Mouse (Mus musculus): Measurements from ENCODE around the gene Kif13a. TPM values are rescaled to one million over a fixed set of nuclear protein-coding genes. Genes with fewer than 3 reads are reported as not detected.

The Kif13a gene
- polyA plus RNA-seq, 1 experiment from 2014 or later: 8.0 TPM

DNA sequence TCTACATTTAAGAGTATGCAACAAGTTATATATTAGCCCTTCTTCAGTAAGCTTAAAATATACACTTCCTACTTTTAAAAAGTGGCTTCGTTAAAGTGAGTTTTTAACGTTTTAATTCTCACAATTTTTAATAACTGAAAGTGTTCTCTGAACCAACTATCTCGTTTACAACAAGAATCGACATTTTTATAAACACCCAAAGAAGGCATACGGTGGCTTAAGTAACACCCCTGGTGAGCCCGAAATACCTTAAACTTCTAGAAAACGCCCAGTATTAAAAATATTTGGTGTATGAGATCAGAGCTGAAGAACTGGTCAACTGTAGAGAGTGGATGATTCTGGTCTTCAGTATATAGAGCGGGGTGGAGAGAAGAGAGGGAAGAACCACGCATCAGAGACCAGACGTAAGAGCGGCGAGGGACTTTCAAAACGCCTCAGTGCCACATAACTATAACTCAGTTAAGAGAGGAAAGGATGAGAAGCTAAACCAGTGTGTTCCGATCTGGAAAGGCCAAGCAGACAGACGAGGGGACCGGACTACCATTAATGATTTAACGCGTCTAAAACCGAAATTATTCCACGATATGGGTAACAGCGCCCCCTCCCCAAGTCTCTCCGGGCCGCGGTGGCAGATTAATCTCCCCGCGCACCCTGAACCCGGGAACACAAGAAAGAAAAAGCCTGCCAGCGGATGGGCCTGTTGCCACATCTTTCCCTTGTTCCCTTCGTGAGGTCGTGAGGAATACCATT is 203.2 kb downstream of the Kif13a start:
- Histone ChIP-seq H3K4me1 (peaks cover 26% of the 10 kb centered on the region), H3K9me3 (no peaks in the 10 kb centered on the region), H3K27ac (peak overlapping the region; percentile 97), H3K27me3 (ENCODE audit: poor library complexity, severe bottlenecking) (no peaks in the 10 kb centered on the region), H3K4me3 (peak overlapping the region; percentile 99), H3K36me3 (replicated peaks) (no peaks in the 10 kb centered on the region)
- 1% methylated on average over 30 of the region's 30 CpGs for WGBS
- peak; percentile 33 for DNase-seq (ENCODE audit: extremely low spot score, low spot score)

DNA sequence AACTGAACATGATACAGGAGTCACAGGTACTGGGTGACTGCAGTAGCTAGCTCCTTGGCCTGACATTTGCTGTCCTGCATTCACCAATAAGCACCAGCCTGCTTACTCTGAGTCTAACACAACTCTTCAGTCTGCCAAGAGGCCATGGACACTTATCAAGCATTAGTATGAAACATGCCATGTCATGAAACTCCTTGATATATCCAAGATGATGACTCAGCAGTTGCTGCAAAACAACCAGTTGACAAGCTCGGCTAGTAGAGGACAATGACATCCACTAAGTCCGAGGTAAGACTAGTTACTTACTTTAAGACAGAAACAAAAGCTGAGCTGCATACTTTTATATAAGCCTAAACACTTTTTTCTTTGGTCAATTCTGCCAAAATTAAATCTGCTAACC is 204.4 kb downstream of the Kif13a start:
- H3K27ac ChIP-seq: no peak overlapping the region
- peak overlapping the region; percentile 99 for H3K4me3 ChIP-seq
- H3K4me1 ChIP-seq: peaks cover 26% of the 10 kb centered on the region
- 40% methylated on average over 2 of the region's 2 CpGs for WGBS
- H3K36me3 ChIP-seq (replicated peaks): no peaks in the 10 kb centered on the region
- no peak for DNase-seq (ENCODE audit: extremely low spot score, low spot score)
- H3K9me3 ChIP-seq: no peaks in the 10 kb centered on the region
- H3K27me3 ChIP-seq (ENCODE audit: poor library complexity, severe bottlenecking): no peaks in the 10 kb centered on the region

DNA sequence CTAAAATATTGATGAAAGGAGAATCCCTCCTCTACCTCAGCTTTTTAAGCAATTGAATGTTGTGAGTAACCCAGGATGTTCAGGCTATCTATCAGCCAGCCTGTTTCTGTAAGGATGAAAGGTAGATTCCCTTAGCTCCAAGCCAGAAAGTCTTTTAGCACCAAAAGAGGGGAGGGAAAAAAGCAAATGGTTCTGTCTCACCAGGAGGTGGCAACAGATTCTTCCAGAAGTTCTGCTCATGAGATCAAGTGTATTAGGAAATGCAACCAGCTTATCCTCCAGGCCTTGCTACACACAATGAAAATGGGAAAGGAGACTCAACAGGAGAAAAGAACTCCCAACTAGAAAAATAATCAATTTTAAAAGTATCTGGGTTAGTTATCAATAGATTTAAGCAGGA is 205.3 kb downstream of the Kif13a start:
- H3K27me3 ChIP-seq (ENCODE audit: poor library complexity, severe bottlenecking): no peaks in the 10 kb centered on the region

DNA sequence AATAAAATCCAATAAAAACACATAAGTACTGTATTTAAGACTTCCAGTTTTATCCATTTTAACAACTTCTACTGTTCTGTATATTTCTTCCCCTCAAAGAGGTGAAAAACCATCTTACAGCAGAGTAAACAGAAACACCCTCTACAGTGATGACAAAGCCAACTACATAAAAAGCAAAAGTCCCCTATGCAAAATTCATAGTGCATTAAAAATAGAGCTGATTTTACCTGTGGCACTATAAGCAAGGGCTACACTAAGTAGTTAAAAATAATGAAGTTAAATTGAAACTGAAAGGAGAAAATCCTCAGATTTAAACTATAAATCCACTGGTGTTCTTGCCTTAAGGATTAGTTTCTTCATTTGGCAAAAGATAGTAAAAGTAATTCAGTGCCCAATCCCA is 208.7 kb downstream of the Kif13a start:
- no peaks in the 10 kb centered on the region for H3K9me3 ChIP-seq
- peaks cover 21% of the 10 kb centered on the region for H3K36me3 ChIP-seq (replicated peaks)
- H3K4me1 ChIP-seq: peaks cover 21% of the 10 kb centered on the region
- no peak overlapping the region for H3K4me3 ChIP-seq
- no peak overlapping the region for H3K27ac ChIP-seq
- DNase-seq (ENCODE audit: extremely low spot score, low spot score): no peak
- no peaks in the 10 kb centered on the region for H3K27me3 ChIP-seq (ENCODE audit: poor library complexity, severe bottlenecking)

More for the DNA sequence above, 205.3 kb downstream of the Kif13a start:
- no peak for DNase-seq (ENCODE audit: extremely low spot score, low spot score)
- H3K9me3 ChIP-seq: no peaks in the 10 kb centered on the region
- peak overlapping the region; percentile 99; the same call in 1 of the 2 replicates for H3K4me3 ChIP-seq
- no peak overlapping the region for H3K27ac ChIP-seq
- H3K4me1 ChIP-seq: peaks cover 26% of the 10 kb centered on the region
- peaks cover 7% of the 10 kb centered on the region for H3K36me3 ChIP-seq (replicated peaks)

DNA sequence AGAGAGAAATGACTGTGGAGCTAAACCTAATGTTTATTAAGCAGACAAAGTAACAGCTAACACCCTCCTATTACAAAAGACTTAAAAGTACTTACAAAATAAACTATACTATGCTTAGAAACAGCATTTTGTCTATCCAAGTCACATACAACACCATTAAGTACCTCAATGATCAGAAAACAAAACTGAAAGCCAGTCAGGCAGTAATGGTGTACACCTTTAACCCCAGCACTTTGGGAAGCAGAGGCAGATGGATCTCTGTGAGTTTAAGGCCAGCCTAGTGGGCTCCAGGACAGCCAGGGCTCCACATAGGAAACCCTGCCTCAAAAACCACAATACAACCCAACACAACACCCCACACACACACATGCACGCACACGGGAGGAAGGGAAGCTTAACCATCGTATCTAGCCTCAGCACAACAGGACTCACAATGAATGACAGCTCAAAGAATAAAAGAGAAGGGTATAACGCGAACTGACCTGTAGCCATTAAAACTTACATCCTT is 210.7 kb downstream of the Kif13a start:
- Histone ChIP-seq H3K27ac (no peak overlapping the region), H3K4me1 (0 out of 2 replicates have a peak, but pooled peaks cover 3% of the 10 kb centered on the region), H3K4me3 (no peak overlapping the region), H3K9me3 (no peaks in the 10 kb centered on the region), H3K36me3 (replicated peaks) (peaks cover 40% of the 10 kb centered on the region), H3K27me3 (ENCODE audit: poor library complexity, severe bottlenecking) (no peaks in the 10 kb centered on the region)
- 91% methylated on average over 5 of the region's 5 CpGs for WGBS
- no peak for DNase-seq (ENCODE audit: extremely low spot score, low spot score)

DNA sequence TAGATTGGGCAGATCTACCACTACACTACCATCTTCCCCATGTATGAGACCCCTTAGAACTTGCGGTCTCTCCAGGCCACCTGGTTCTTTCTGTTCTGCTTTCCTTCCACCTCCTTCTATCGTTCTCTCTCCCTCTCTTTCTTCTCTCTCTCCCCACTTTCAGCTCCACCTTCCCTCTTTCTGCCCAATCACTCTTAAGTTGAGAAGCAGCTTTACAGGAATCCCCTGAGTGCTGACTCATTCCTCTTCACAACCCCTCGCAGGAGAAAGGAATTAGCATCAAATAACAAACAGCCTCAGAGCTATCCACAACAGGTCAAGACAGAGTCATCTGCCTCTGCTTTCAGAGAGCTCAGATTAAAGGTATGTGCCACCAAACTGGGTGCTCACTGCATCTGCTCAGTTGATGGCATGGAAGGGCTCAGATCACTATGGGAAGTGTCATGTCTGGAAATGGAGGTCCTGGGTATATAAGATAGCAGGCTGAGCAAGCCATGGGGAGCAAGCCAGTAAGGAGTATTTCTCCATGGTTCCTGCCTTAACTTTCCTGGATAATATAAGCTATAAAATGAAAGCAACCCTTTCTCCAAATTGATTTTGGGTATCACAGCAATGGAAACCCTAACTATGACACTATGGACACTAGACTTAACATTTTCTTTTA is 213.6 kb downstream of the Kif13a start:
- Histone ChIP-seq H3K4me3 (no peak overlapping the region), H3K27ac (no peak overlapping the region), H3K27me3 (ENCODE audit: poor library complexity, severe bottlenecking) (no peaks in the 10 kb centered on the region), H3K36me3 (replicated peaks) (peaks cover 68% of the 10 kb centered on the region), H3K4me1 (0 out of 2 replicates have a peak, but pooled peaks cover 3% of the 10 kb centered on the region), H3K9me3 (no peaks in the 10 kb centered on the region)
- DNase-seq (ENCODE audit: extremely low spot score, low spot score): no peak
- 81% methylated on average over 3 of the region's 3 CpGs for WGBS

DNA sequence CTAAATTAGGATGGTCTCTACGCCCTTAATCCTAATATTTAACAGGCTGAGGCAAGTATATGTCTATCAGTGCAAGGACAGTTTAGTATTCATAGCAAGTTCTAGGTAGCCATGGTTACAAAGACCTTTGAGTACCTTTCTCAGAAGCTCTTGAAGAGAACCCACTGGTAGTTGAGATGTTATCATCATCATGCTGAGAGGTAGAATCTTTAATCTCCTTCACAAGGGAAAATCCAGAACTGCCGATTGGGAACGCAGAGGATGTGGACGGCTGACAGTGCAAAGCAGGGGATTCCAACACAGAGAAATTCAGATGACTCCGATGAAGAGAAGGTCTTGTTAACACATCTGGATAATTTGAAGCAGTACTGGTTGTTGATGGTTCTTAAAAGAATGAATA is 216.2 kb downstream of the Kif13a start:
- H3K9me3 ChIP-seq: no peaks in the 10 kb centered on the region
- DNase-seq (ENCODE audit: extremely low spot score, low spot score): no peak
- no peak overlapping the region for H3K27ac ChIP-seq
- H3K4me3 ChIP-seq: no peak overlapping the region
- H3K27me3 ChIP-seq (ENCODE audit: poor library complexity, severe bottlenecking): no peaks in the 10 kb centered on the region
- WGBS: 95% methylated on average over 5 of the region's 5 CpGs
- peaks cover 86% of the 10 kb centered on the region for H3K36me3 ChIP-seq (replicated peaks)
- no peaks in the 10 kb centered on the region for H3K4me1 ChIP-seq

DNA sequence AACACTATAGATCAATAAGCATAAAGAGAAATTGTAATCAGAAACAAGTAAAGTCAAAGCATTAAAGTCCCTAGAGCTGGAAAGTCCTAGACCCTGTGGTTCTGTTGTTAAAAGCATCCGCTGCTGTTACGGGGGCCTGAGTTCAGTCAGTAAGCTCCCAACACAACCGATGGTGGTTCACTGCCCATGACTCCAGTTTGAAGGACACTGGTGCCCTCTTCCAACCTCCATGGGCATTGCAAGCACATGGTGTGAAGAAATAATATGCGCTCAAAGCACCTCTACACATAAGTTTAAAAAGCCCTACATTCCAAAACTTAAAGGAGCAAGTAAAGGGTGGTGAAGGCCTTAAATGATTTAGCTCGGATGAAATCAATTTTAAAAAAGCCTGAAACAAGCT is 226.5 kb downstream of the Kif13a start:
- Histone ChIP-seq H3K4me1 (no peaks in the 10 kb centered on the region), H3K9me3 (no peaks in the 10 kb centered on the region), H3K27ac (no peak overlapping the region), H3K4me3 (no peak overlapping the region), H3K27me3 (ENCODE audit: poor library complexity, severe bottlenecking) (no peaks in the 10 kb centered on the region), H3K36me3 (replicated peaks) (peaks cover 92% of the 10 kb centered on the region)
- DNase-seq (ENCODE audit: extremely low spot score, low spot score): no peak
- 88% methylated on average over 5 of the region's 5 CpGs for WGBS

DNA sequence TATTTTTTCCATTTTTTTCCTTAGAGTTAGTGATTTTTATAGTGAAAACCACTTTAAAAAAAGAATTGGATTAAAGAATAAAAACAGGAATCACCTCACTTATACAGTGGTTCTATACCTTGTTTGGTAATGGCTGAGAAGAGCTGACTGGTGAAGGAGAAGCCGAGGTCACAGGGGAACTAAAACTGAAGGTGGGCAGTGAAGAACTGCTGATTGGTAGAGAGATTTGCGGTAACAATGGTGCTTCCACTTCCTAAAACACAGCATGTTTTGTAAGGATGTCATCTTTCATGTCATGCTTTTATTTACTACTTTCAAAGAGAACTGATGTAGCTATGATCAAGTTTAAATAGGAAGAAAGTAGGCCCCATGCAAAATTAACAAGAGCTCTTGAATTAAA is 228.2 kb downstream of the Kif13a start:
- Histone ChIP-seq H3K4me3 (no peak overlapping the region), H3K27me3 (ENCODE audit: poor library complexity, severe bottlenecking) (no peaks in the 10 kb centered on the region), H3K27ac (no peak overlapping the region), H3K36me3 (replicated peaks) (peaks cover 93% of the 10 kb centered on the region), H3K4me1 (no peaks in the 10 kb centered on the region), H3K9me3 (no peaks in the 10 kb centered on the region)
- DNase-seq (ENCODE audit: extremely low spot score, low spot score): no peak
- WGBS: 93% methylated on average over 2 of the region's 2 CpGs

DNA sequence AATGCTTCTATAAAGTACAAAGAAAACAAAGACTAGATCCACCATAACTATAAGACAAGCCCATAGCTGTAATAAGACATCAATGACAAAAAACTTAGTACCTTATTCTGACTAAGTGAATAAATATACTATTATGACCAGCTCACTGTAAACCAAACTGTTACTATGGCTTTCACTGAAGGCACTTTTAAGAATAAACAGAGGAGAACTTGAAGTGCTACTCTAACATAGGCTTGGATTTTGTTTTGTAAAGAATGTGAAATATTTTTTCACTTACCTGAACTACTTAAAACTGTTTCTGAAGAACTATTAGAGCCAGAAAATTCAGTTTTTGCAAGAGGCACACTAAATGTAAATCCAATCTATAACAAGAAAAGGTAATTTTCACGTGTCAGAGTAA is 230.3 kb downstream of the Kif13a start:
- WGBS: 89% methylated on average over 1 of the region's 1 CpGs
- DNase-seq (ENCODE audit: extremely low spot score, low spot score): no peak
- Histone ChIP-seq H3K27ac (no peak overlapping the region), H3K4me3 (no peak overlapping the region), H3K4me1 (peaks cover 4% of the 10 kb centered on the region; the same call in 1 of the 2 replicates), H3K9me3 (no peaks in the 10 kb centered on the region), H3K36me3 (replicated peaks) (peaks cover 95% of the 10 kb centered on the region), H3K27me3 (ENCODE audit: poor library complexity, severe bottlenecking) (no peaks in the 10 kb centered on the region)

Other genes with a start within 250 kb of the Kif13a start
- gene Nup153, start 201.9 kb downstream of the Kif13a start, polyA plus RNA-seq (2016; fragmentation: Nextera tagmentation; extraction: Ambion mirVana): 35.7 and 37.5 TPM in 2 replicates
- 3.9 and 4.2 TPM in 2 replicates for gene Nhlrc1, start 85.0 kb upstream of the Kif13a start, polyA plus RNA-seq (2016; fragmentation: Nextera tagmentation; extraction: Ambion mirVana)
- gene Kdm1b, start 113.6 kb upstream of the Kif13a start, polyA plus RNA-seq (2016; fragmentation: Nextera tagmentation; extraction: Ambion mirVana): 15.8 and 17.7 TPM in 2 replicates
- gene Tpmt, start 114.9 kb upstream of the Kif13a start, polyA plus RNA-seq (2016; fragmentation: Nextera tagmentation; extraction: Ambion mirVana): 29.9 and 32.0 TPM in 2 replicates
- 434 and 448 TPM in 2 replicates for gene Dek, start 176.3 kb upstream of the Kif13a start, polyA plus RNA-seq (2016; fragmentation: Nextera tagmentation; extraction: Ambion mirVana)
- 0.59 and 0.66 TPM in 2 replicates for gene Rnf144b, start 192.8 kb upstream of the Kif13a start, polyA plus RNA-seq (2016; fragmentation: Nextera tagmentation; extraction: Ambion mirVana)

Data from forebrain, embryonic 10.5 days (tissue).